Mouse (Mus musculus): ENCODE data around the gene Atp2a3. TPM values are rescaled to one million over a fixed set of nuclear protein-coding genes. Genes with fewer than 3 reads are reported as not detected.

The Atp2a3 gene
- polyA plus RNA-seq, 1 experiment: 0.54 TPM

DNA sequence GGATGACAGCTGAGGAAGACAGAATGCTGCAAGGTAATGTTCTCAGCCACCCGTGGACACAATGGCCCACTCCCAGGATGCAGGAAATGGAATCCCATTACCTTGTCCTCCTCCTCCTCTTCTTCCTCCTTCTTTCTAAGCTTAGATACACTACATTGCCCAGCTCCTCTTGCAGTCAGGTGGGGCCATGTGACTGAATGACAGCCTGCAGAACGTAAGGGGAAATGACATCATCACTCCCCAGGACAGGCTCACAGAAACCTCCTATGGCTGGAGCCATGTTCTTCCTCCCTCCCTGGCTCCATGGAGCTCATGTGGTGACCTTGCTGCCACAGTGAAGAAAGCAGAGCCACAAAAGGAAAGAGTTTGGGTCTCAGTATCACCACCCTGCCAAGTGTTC lies 3.7 kb upstream of the Atp2a3 start:
- Histone ChIP-seq H3K4me3 (ENCODE audit: insufficient read depth, poor library complexity, severe bottlenecking) (no peak overlapping the region), H3K36me3 (ENCODE audit: control insufficient read depth, insufficient read depth) (no peaks in the 10 kb centered on the region), H3K27me3 (ENCODE audit: control insufficient read depth, insufficient read depth, insufficient read length) (peaks cover 19% of the 10 kb centered on the region), H3K79me3 (ENCODE audit: low read depth) (no peaks in the 10 kb centered on the region), H3K79me2 (ENCODE audit: control insufficient read depth, insufficient read depth) (no peaks in the 10 kb centered on the region), H3ac (ENCODE audit: control insufficient read depth, insufficient read length, low read depth) (no peak overlapping the region)
- TF ChIP-seq USF1 (IDR thresholded peaks at IDR 0.05; ENCODE audit: low read depth) (peak; percentile 21), MYOD1 (IDR thresholded peaks at IDR 0.05; ENCODE audit: control insufficient read depth, insufficient read length, low read depth) (no peak)

DNA sequence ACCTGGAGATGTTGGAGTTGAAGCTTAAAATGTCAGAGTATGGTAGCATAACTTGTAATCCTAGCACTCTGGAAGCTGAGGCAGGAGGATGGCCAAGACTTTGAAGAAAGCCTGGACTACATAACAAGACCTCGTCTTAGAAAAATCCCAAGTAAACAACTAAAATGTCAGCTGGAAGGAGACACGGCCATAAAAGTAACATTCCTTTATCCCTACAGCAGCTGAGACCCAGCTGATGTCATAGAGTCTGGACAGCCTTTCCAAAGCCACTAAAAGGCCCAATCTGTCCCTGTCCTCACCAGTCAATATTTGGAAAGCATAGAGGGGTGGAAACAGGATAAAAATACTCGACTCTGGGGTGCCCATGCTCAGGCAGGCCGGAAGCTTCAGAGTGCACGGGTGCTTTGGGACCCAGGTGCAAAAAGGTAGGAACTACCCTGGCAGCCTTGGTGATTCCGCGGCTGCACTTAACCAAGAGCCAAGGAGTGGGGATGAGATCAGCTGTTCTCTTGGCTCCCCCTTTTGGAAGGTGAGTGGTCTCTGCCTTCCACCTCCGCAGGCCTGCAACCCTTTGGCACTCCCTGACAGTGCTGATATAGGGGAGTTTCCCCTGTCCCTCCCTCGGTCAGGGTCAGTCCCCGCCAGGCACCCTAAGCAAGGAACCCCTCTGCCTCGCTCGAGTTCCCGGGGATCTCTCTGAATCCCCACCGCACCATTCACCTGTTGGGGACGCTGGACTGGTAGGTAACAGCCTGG lies 867 bp upstream of the Atp2a3 start:
- Histone ChIP-seq H3ac (ENCODE audit: control insufficient read depth, insufficient read length, low read depth) (no peak overlapping the region), H3K27me3 (ENCODE audit: control insufficient read depth, insufficient read depth, insufficient read length) (peaks cover 29% of the 10 kb centered on the region), H3K4me3 (ENCODE audit: insufficient read depth, poor library complexity, severe bottlenecking) (no peak overlapping the region), H3K36me3 (ENCODE audit: control insufficient read depth, insufficient read depth) (no peaks in the 10 kb centered on the region), H3K79me2 (ENCODE audit: control insufficient read depth, insufficient read depth) (no peaks in the 10 kb centered on the region), H3K79me3 (ENCODE audit: low read depth) (no peaks in the 10 kb centered on the region)
- no peak for TF ChIP-seq MYOD1 (IDR thresholded peaks at IDR 0.05; ENCODE audit: control insufficient read depth, insufficient read length, low read depth)
- no peak for TF ChIP-seq FOSL1 (IDR thresholded peaks at IDR 0.05; ENCODE audit: insufficient read depth, low read length, poor library complexity, severe bottlenecking)
- no peak for TF ChIP-seq MAX (IDR thresholded peaks at IDR 0.05)
- no peak for TF ChIP-seq CEBPB (IDR thresholded peaks at IDR 0.05; ENCODE audit: low read depth)
- no peak for TF ChIP-seq CTCF (IDR thresholded peaks at IDR 0.05; ENCODE audit: control insufficient read depth, insufficient read depth, insufficient read length)
- no peak for TF ChIP-seq MYOG (IDR thresholded peaks at IDR 0.05; ENCODE audit: control insufficient read depth, extremely low read depth, insufficient read length)
- no peak for TF ChIP-seq USF1 (IDR thresholded peaks at IDR 0.05; ENCODE audit: low read depth)

DNA sequence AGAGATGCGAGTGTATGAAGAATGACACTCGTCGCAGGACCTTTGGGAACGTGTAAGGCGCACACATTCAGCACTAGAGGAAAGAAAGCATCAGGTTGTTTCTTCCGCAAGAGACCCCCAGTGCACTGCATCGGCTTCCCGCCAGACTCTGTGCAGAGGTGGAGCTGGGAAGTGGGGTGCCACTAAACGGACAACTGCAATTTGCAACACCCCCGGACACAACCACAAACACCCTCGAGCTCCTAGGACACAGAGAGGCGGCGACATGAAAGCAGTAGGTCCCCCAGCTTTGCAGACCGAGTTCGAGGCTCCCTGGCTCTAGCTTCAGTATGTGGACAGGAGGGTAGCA lies 272 bp upstream of the Atp2a3 start:
- no peaks in the 10 kb centered on the region for H3K79me2 ChIP-seq (ENCODE audit: control insufficient read depth, insufficient read depth)
- no peaks in the 10 kb centered on the region for H3K79me3 ChIP-seq (ENCODE audit: low read depth)
- no peak for TF ChIP-seq MAX (IDR thresholded peaks at IDR 0.05)
- TF ChIP-seq FOSL1 (IDR thresholded peaks at IDR 0.05; ENCODE audit: insufficient read depth, low read length, poor library complexity, severe bottlenecking): no peak
- no peak for TF ChIP-seq CEBPB (IDR thresholded peaks at IDR 0.05; ENCODE audit: low read depth)
- TF ChIP-seq MYOG (IDR thresholded peaks at IDR 0.05; ENCODE audit: control insufficient read depth, extremely low read depth, insufficient read length): no peak
- TF ChIP-seq MYOD1 (IDR thresholded peaks at IDR 0.05; ENCODE audit: control insufficient read depth, insufficient read length, low read depth): no peak
- no peak for TF ChIP-seq USF1 (IDR thresholded peaks at IDR 0.05; ENCODE audit: low read depth)
- TF ChIP-seq CTCF (IDR thresholded peaks at IDR 0.05; ENCODE audit: control insufficient read depth, insufficient read depth, insufficient read length): no peak
- no peaks in the 10 kb centered on the region for H3K36me3 ChIP-seq (ENCODE audit: control insufficient read depth, insufficient read depth)
- no peak overlapping the region for H3ac ChIP-seq (ENCODE audit: control insufficient read depth, insufficient read length, low read depth)
- H3K27me3 ChIP-seq (ENCODE audit: control insufficient read depth, insufficient read depth, insufficient read length): peaks cover 35% of the 10 kb centered on the region
- no peak overlapping the region for H3K4me3 ChIP-seq (ENCODE audit: insufficient read depth, poor library complexity, severe bottlenecking)

DNA sequence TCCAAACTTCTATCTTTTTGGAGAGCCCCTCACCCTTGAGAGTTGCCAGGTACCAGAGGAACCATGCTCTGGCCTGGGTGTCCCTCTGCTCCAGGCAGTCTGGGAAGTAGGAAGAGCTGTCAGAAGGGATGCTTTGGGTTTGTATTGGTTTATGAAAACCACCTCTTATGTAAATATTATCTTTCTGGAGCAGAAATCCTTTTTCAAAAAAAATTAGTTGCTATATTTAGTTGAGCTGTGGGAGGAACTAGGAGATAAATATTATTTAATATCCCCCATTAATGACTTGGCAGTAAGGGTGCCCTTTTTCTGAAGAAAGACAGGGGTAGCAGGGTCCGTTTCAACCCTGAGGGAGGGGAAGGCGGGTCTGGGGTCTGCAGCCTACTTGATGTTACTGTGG lies 1.4 kb downstream of the Atp2a3 start:
- H3K27me3 ChIP-seq (ENCODE audit: control insufficient read depth, insufficient read depth, insufficient read length): peaks cover 41% of the 10 kb centered on the region
- H3K4me3 ChIP-seq (ENCODE audit: insufficient read depth, poor library complexity, severe bottlenecking): no peak overlapping the region
- H3K79me3 ChIP-seq (ENCODE audit: low read depth): no peaks in the 10 kb centered on the region
- TF ChIP-seq FOSL1 (IDR thresholded peaks at IDR 0.05; ENCODE audit: insufficient read depth, low read length, poor library complexity, severe bottlenecking) (no peak), CTCF (IDR thresholded peaks at IDR 0.05; ENCODE audit: control insufficient read depth, insufficient read depth, insufficient read length) (no peak), MYOD1 (IDR thresholded peaks at IDR 0.05; ENCODE audit: control insufficient read depth, insufficient read length, low read depth) (no peak), MAX (IDR thresholded peaks at IDR 0.05) (no peak), MYOG (IDR thresholded peaks at IDR 0.05; ENCODE audit: control insufficient read depth, extremely low read depth, insufficient read length) (no peak), CEBPB (IDR thresholded peaks at IDR 0.05; ENCODE audit: low read depth) (no peak), USF1 (IDR thresholded peaks at IDR 0.05; ENCODE audit: low read depth) (no peak)
- no peaks in the 10 kb centered on the region for H3K36me3 ChIP-seq (ENCODE audit: control insufficient read depth, insufficient read depth)
- no peak overlapping the region for H3ac ChIP-seq (ENCODE audit: control insufficient read depth, insufficient read length, low read depth)
- H3K79me2 ChIP-seq (ENCODE audit: control insufficient read depth, insufficient read depth): no peaks in the 10 kb centered on the region

DNA sequence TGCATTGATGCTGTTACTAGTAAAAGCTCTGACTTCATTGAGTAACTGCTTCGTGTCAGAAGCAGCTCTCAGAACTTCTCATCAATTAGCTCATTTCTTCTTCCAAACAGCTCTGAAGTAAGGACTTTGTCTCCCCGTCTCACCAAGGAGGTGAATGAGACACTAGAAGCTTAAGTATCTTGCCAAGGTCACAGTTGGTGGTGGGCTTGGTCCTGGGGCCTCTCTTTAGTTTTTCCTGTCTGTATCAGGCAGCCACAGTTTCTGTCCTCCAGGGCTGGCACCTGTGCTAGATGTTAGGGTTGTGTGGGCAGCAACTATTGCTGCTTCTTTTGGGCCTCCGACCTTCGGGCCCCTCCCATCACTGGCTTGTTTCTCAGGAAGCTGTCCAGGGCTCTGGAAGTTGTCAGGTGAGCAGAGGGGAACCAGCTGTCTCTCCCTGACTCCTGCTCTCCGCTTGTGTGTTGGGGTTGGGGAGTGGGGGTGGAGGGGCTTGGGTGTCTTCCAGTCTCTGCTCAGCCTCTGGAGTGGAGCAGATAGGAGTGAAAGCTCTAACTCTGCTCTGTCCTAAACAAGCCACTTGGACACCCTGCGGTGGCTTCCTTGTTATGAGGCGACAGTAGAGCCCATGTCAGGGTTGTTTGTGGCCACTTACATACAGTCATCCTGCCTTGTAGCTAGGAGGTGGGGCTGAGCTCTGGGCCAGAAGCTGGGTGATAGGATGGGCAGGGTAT lies 2.3 kb downstream of the Atp2a3 start:
- no peak for TF ChIP-seq MYOD1 (IDR thresholded peaks at IDR 0.05; ENCODE audit: control insufficient read depth, insufficient read length, low read depth)
- no peak for TF ChIP-seq MAX (IDR thresholded peaks at IDR 0.05)
- no peak for TF ChIP-seq USF1 (IDR thresholded peaks at IDR 0.05; ENCODE audit: low read depth)
- peaks cover 49% of the 10 kb centered on the region for H3K27me3 ChIP-seq (ENCODE audit: control insufficient read depth, insufficient read depth, insufficient read length)
- no peaks in the 10 kb centered on the region for H3K79me3 ChIP-seq (ENCODE audit: low read depth)
- no peak overlapping the region for H3ac ChIP-seq (ENCODE audit: control insufficient read depth, insufficient read length, low read depth)
- no peak overlapping the region for H3K4me3 ChIP-seq (ENCODE audit: insufficient read depth, poor library complexity, severe bottlenecking)
- H3K36me3 ChIP-seq (ENCODE audit: control insufficient read depth, insufficient read depth): no peaks in the 10 kb centered on the region
- H3K79me2 ChIP-seq (ENCODE audit: control insufficient read depth, insufficient read depth): no peaks in the 10 kb centered on the region

DNA sequence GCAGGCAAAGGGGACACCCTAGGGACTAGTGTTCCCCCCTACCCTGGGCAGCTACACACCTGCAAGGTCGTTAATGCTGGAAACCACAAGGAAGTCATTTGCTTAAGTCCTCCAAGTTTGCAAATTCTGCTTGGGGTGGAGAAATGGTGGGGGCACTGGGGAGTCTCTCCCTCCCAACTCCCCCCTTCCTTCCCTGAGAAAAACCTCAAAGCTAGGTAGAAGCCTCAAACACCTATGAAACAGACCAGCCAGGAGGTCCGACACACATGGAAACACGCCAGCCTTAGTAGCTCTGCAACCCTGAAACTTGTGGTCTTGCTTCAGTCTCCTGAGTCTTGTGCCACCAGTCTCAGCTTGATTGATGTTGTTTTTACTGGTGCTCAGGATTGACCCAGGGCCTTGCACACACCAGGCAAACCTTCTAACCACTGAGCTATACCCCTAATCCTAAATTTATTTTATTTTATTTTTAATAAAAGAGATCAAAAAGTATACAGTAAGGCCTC lies 2.9 kb downstream of the Atp2a3 start:
- Histone ChIP-seq H3K4me3 (ENCODE audit: insufficient read depth, poor library complexity, severe bottlenecking) (no peak overlapping the region), H3K36me3 (ENCODE audit: control insufficient read depth, insufficient read depth) (no peaks in the 10 kb centered on the region), H3ac (ENCODE audit: control insufficient read depth, insufficient read length, low read depth) (no peak overlapping the region), H3K27me3 (ENCODE audit: control insufficient read depth, insufficient read depth, insufficient read length) (peaks cover 49% of the 10 kb centered on the region), H3K79me2 (ENCODE audit: control insufficient read depth, insufficient read depth) (no peaks in the 10 kb centered on the region), H3K79me3 (ENCODE audit: low read depth) (no peaks in the 10 kb centered on the region)
- TF ChIP-seq CEBPB (IDR thresholded peaks at IDR 0.05; ENCODE audit: low read depth) (no peak), FOSL1 (IDR thresholded peaks at IDR 0.05; ENCODE audit: insufficient read depth, low read length, poor library complexity, severe bottlenecking) (no peak), USF1 (IDR thresholded peaks at IDR 0.05; ENCODE audit: low read depth) (no peak), MYOG (IDR thresholded peaks at IDR 0.05; ENCODE audit: control insufficient read depth, extremely low read depth, insufficient read length) (no peak), MYOD1 (IDR thresholded peaks at IDR 0.05; ENCODE audit: control insufficient read depth, insufficient read length, low read depth) (no peak), MAX (IDR thresholded peaks at IDR 0.05) (no peak), CTCF (IDR thresholded peaks at IDR 0.05; ENCODE audit: control insufficient read depth, insufficient read depth, insufficient read length) (no peak)
